Mouse (Mus musculus) cortical plate, adult 2 months (tissue): Measurements from ENCODE around the gene G430095P16Rik.

Source experiments
- CTCF ChIP-seq: fragments of 200-500 bp; IDR thresholded peaks from 2 replicates; pipeline ENCODE4 v1.5.1; 2011; ENCODE audit warnings: mild to moderate bottlenecking, control low read depth, low read length; ENCODE audit not compliant: insufficient read depth; ENCODE audit errors: extremely low read depth
- POLR2A ChIP-seq: fragments of 200-500 bp; IDR thresholded peaks from 2 replicates; pipeline ENCODE4 v1.6.1; 2011; ENCODE audit warnings: mild to moderate bottlenecking, low read length, control low read depth; ENCODE audit not compliant: insufficient read depth; ENCODE audit errors: extremely low read depth

- TF ChIP-seq CTCF (no peak), POLR2A (no peak)
Measured at GRCm38 (mm10) chr8:84715893-84716468, 6.8 kb upstream of the G430095P16Rik start.
